Mouse (Mus musculus): ENCODE measurements around the gene Cacna1e.

- TF ChIP-seq POLR2A (IDR thresholded peaks at IDR 0.05; ENCODE audit: low read depth, low read length) (no peak), CTCF (conservative IDR thresholded peaks at IDR 0.05; ENCODE audit: insufficient read depth, insufficient read length, low read depth, low read length) (no peak)
Observed at GRCm38 (mm10) chr1:154635766-154636165, 248.5 kb downstream of the Cacna1e start.
